Mouse (Mus musculus): ENCODE measurements around the gene Plpp1.

GRCm38 (mm10) chr13:112815996-112816395 lies 15.4 kb downstream of the Plpp1 start:
- TF ChIP-seq CTCF (IDR thresholded peaks at IDR 0.05; ENCODE audit: low read depth) (no peak), EP300 (IDR thresholded peaks at IDR 0.05; ENCODE audit: low read depth) (peak; percentile 94)
